ENCODE assay signal across 8 mouse cellular contexts in genomic region chr11:101086323-101086674, GRCm38 (mm10). TPM values are rescaled to one million over a fixed set of nuclear protein-coding genes. Genes with fewer than 3 reads are reported as not detected.
A peak's percentile ranks its signal among the peaks of the same experiment; 100 is the strongest.
DNase-seq lines count a peak whose midpoint lies in the region; ATAC-seq and TF ChIP-seq lines count a peak whose summit lies in the region.

No protein-coding gene starts in this region.

- peak overlapping the region; percentile 80 to 81 for H3K27ac ChIP-seq in heart, embryonic 14.5 days (replicated peaks in 1 of 2; ENCODE audit: control insufficient read depth in 1 of 2, insufficient read depth in 1 of 2, low read depth in 2 of 2, low read length in 2 of 2)
- peak overlapping the region; percentile 82 for H3K27ac ChIP-seq in liver, embryonic 13.5 days
- no peak overlapping the region for H3K27ac ChIP-seq in thymus, adult 2 months (ENCODE audit: control insufficient read depth, insufficient read depth, low read length)

- WGBS in heart, embryonic 14.5 days: 75% methylated on average over 6 of the region's 6 CpGs
- WGBS in liver, embryonic 13.5 days (ENCODE audit: insufficient replicate concordance): 76% methylated on average over 6 of the region's 6 CpGs
- 80% methylated on average over 6 of the region's 6 CpGs for WGBS in thymus, adult 2 months

- TF ChIP-seq CTCF in E14TG2a.4 (conservative IDR thresholded peaks at IDR 0.05; ENCODE audit: low read length): no peak
- TF ChIP-seq CTCF in thymus, adult 2 months (IDR thresholded peaks at IDR 0.05; ENCODE audit: borderline replicate concordance, control insufficient read depth, extremely low read depth, insufficient read depth, low read length, poor library complexity): no peak

- H3K4me3 ChIP-seq in E14TG2a.4 (replicated peaks; ENCODE audit: low read length): peak overlapping the region; percentile 90
- peak overlapping the region in 1 of 2 experiments; percentile 69; a peak in 2 of 4 replicates for H3K4me3 ChIP-seq in heart, embryonic 14.5 days (ENCODE audit: control insufficient read depth in 1 of 2, insufficient read depth in 1 of 2, low read depth in 1 of 2, low read length in 2 of 2)
- H3K4me3 ChIP-seq in liver, embryonic 13.5 days (replicated peaks): peak overlapping the region; percentile 87
- no peak overlapping the region for H3K4me3 ChIP-seq in thymus, adult 2 months (ENCODE audit: control insufficient read depth, insufficient read depth, low read length)

- DNase-seq in cerebellum, adult 11-12 months: peak; percentile 55
- DNase-seq in cerebellum, adult 11 months: no peak
- DNase-seq in liver, embryonic 13.5 days: no peak
- DNase-seq in c-Kit-positive CD71-positive TER-119-positive erythroid progenitor cells, embryonic 14.5 days (ENCODE audit: low spot score): no peak
- DNase-seq in thymus, adult 2 months: no peak
- DNase-seq in layer of hippocampus, postnatal 10 days (ENCODE audit: low spot score in 2 of 2): no peak

- H3K4me2 ChIP-seq in heart, embryonic 14.5 days (ENCODE audit: low read length): peak overlapping the region; percentile 90
- peak overlapping the region; percentile 98 for H3K4me2 ChIP-seq in liver, embryonic 13.5 days

- peaks cover 66% of the 10 kb centered on the region for H3K4me1 ChIP-seq in E14TG2a.4 (replicated peaks; ENCODE audit: low read depth, low read length)
- H3K4me1 ChIP-seq in heart, embryonic 14.5 days (ENCODE audit: control insufficient read depth in 2 of 2, insufficient read depth in 2 of 2, low read length in 2 of 2): peaks cover 20 to 22% of the 10 kb centered on the region in 2 experiments
- peaks cover 66% of the 10 kb centered on the region for H3K4me1 ChIP-seq in liver, embryonic 13.5 days (replicated peaks)
- peaks cover 32% of the 10 kb centered on the region for H3K4me1 ChIP-seq in thymus, adult 2 months (replicated peaks; ENCODE audit: control insufficient read depth, insufficient read depth, low read length)

- H3K27me3 ChIP-seq in E14TG2a.4 (ENCODE audit: insufficient read depth, low read length): peaks cover 9% of the 10 kb centered on the region
- H3K27me3 ChIP-seq in heart, embryonic 14.5 days (ENCODE audit: control insufficient read depth, insufficient read depth, low read length): no peaks in the 10 kb centered on the region
- peaks cover 6% of the 10 kb centered on the region for H3K27me3 ChIP-seq in liver, embryonic 13.5 days
- no peaks in the 10 kb centered on the region for H3K27me3 ChIP-seq in thymus, adult 2 months (ENCODE audit: control insufficient read depth, insufficient read depth, low read length)

- TF ChIP-seq POLR2A in thymus, adult 2 months (IDR thresholded peaks at IDR 0.05; ENCODE audit: control insufficient read depth, extremely low read depth, insufficient read depth, low read length, poor library complexity): no peak

- no peaks in the 10 kb centered on the region for H3K9me3 ChIP-seq in E14TG2a.4 (ENCODE audit: low read length)
- no peaks in the 10 kb centered on the region for H3K9me3 ChIP-seq in heart, embryonic 14.5 days (ENCODE audit: control insufficient read depth, low read length)
- H3K9me3 ChIP-seq in liver, embryonic 13.5 days (replicated peaks): no peaks in the 10 kb centered on the region

- no peak for ATAC-seq in heart, embryonic 14.5 days (ENCODE audit: insufficient number of reproducible peaks, insufficient read depth, low FRiP score, low read depth)
- ATAC-seq in liver, embryonic 13.5 days (ENCODE audit: low read depth): no peak

- H3K9ac ChIP-seq in heart, embryonic 14.5 days (ENCODE audit: low read length): peak overlapping the region; percentile 82
- peak overlapping the region; percentile 92 for H3K9ac ChIP-seq in liver, embryonic 13.5 days

- peaks cover 61% of the 10 kb centered on the region for H3K36me3 ChIP-seq in E14TG2a.4 (ENCODE audit: insufficient read depth, low read length)
- peaks cover 45% of the 10 kb centered on the region for H3K36me3 ChIP-seq in heart, embryonic 14.5 days (ENCODE audit: control insufficient read depth, insufficient read depth, low read length)
- H3K36me3 ChIP-seq in liver, embryonic 13.5 days: peaks cover 47% of the 10 kb centered on the region
- peaks cover 24% of the 10 kb centered on the region for H3K36me3 ChIP-seq in thymus, adult 2 months (ENCODE audit: control insufficient read depth, insufficient read depth, low read length)

RNA-seq across cellular contexts. Expression of gene Mlx, which starts 0.8 kb away (rescaled TPM):
- polyA plus RNA-seq in heart, embryonic 14.5 days (2014; fragmentation: Nextera tagmentation; extraction: Ambion mirVana): 32.4 and 35.7 TPM in 2 replicates
- polyA plus RNA-seq in liver, embryonic 13.5 days (2015; fragmentation: Nextera tagmentation; extraction: Ambion mirVana): 32.5 and 34.4 TPM in 2 replicates
- polyA plus RNA-seq in thymus, adult 2 months (2012; rRNA removed): 79.1 and 110 TPM in 2 replicates
- total RNA-seq in layer of hippocampus, postnatal 10 days (2021): 10 to 100 TPM; 39.2 to 50.3 TPM

RNA-seq across cellular contexts. Expression of gene Coasy, which starts 3.9 kb away (rescaled TPM):
- 27.4 and 31.4 TPM in 2 replicates for polyA plus RNA-seq in heart, embryonic 14.5 days (2014; fragmentation: Nextera tagmentation; extraction: Ambion mirVana)
- 23.0 and 23.2 TPM in 2 replicates for polyA plus RNA-seq in liver, embryonic 13.5 days (2015; fragmentation: Nextera tagmentation; extraction: Ambion mirVana)
- polyA plus RNA-seq in thymus, adult 2 months (2012; rRNA removed): 68.5 and 74.2 TPM in 2 replicates
- 10 to 100 TPM; 32.9 to 37.7 TPM for total RNA-seq in layer of hippocampus, postnatal 10 days (2021)

RNA-seq across cellular contexts. Expression of gene Hsd17b1, which starts 8.1 kb away (rescaled TPM):
- 0.30 TPM in 1 of 2 replicates, not detected in the other for polyA plus RNA-seq in heart, embryonic 14.5 days (2014; fragmentation: Nextera tagmentation; extraction: Ambion mirVana)
- polyA plus RNA-seq in liver, embryonic 13.5 days (2015; fragmentation: Nextera tagmentation; extraction: Ambion mirVana): 0.14 and 0.24 TPM in 2 replicates
- 0.40 and 0.93 TPM in 2 replicates for polyA plus RNA-seq in thymus, adult 2 months (2012; rRNA removed)
- under 1 TPM; 0.33 to 0.37 TPM for total RNA-seq in layer of hippocampus, postnatal 10 days (2021)

RNA-seq across cellular contexts. Expression of gene Psmc3ip, which starts 8.9 kb away (rescaled TPM):
- polyA plus RNA-seq in heart, embryonic 14.5 days (2014; fragmentation: Nextera tagmentation; extraction: Ambion mirVana): 22.8 and 22.9 TPM in 2 replicates
- 26.4 and 27.1 TPM in 2 replicates for polyA plus RNA-seq in liver, embryonic 13.5 days (2015; fragmentation: Nextera tagmentation; extraction: Ambion mirVana)
- polyA plus RNA-seq in thymus, adult 2 months (2012; rRNA removed): 6.0 and 6.1 TPM in 2 replicates
- 1 to 10 TPM; 5.8 to 7.0 TPM for total RNA-seq in layer of hippocampus, postnatal 10 days (2021)

RNA-seq across cellular contexts. Expression of gene Naglu, which starts 16.5 kb away (rescaled TPM):
- polyA plus RNA-seq in heart, embryonic 14.5 days (2014; fragmentation: Nextera tagmentation; extraction: Ambion mirVana): 12.5 and 13.0 TPM in 2 replicates
- polyA plus RNA-seq in liver, embryonic 13.5 days (2015; fragmentation: Nextera tagmentation; extraction: Ambion mirVana): 6.0 TPM in 2 replicates
- polyA plus RNA-seq in thymus, adult 2 months (2012; rRNA removed): 24.3 and 25.2 TPM in 2 replicates
- total RNA-seq in layer of hippocampus, postnatal 10 days (2021): 1 to 10 TPM; 8.6 to 9.9 TPM
